Mouse (Mus musculus): ENCODE measurements at regions not wholly inside any gene's neighbourhood (a gene's known extent, or its start where the extent isn't known, plus 50 kb on each side); places are given as distances from the start of the nearest gene placed in this dataset.

- DNase-seq = peak; percentile 25
Observed at GRCm38 (mm10) chr9:100194604-100195444, 291.8 kb downstream of the Il20rb start.

GRCm38 (mm10) chr9:100194158-100194557 is 292.4 kb downstream of the Il20rb start:
- DNase-seq = no peak

- no peak for DNase-seq
Observed at GRCm38 (mm10) chr9:100184081-100184480, 302.5 kb downstream of the Il20rb start.

GRCm38 (mm10) chr9:100176291-100176690 is 300.3 kb upstream of the Sox14 start:
- no peak for DNase-seq

- no peak for DNase-seq
Observed at GRCm38 (mm10) chr9:100166256-100166655, 290.3 kb upstream of the Sox14 start.

GRCm38 (mm10) chr9:100161961-100162360 is 286.0 kb upstream of the Sox14 start:
- no peak for DNase-seq
